Mouse (Mus musculus) myocyte (in vitro differentiated cells): ENCODE results near the gene Lrch4. TPM values are rescaled to one million over a fixed set of nuclear protein-coding genes. Genes with fewer than 3 reads are reported as not detected.
A peak's percentile ranks its signal among the peaks of the same experiment; 100 is the strongest.

Experiments
- H3K27me3 ChIP-seq: one replicate; pipeline ENCODE4 v1.6.1; 2011; ENCODE audit not compliant: control insufficient read depth, insufficient read depth, insufficient read length
- H3K36me3 ChIP-seq: one replicate; pipeline ENCODE4 v1.6.1; 2011; ENCODE audit not compliant: control insufficient read depth, insufficient read depth
- H3K4me2 ChIP-seq: one replicate; pipeline ENCODE4 v1.6.1; 2011; ENCODE audit warnings: low read depth, control low read depth
- H3K4me3 ChIP-seq: one replicate; pipeline ENCODE4 v1.5.1; 2011; ENCODE audit warnings: mild to moderate bottlenecking, control low read depth, moderate library complexity
- H3K79me2 ChIP-seq: one replicate; pipeline ENCODE4 v1.6.1; 2011; ENCODE audit not compliant: control insufficient read depth, insufficient read depth
- H3ac ChIP-seq: one replicate; pipeline ENCODE4 v1.6.1; 2011; ENCODE audit not compliant: control insufficient read depth, insufficient read length
- CEBPB ChIP-seq: IDR thresholded peaks from 2 replicates; pipeline ENCODE4 v1.6.1; 2011; ENCODE audit warnings: mild to moderate bottlenecking, moderate library complexity; ENCODE audit not compliant: poor library complexity, insufficient read depth, severe bottlenecking
- E2F4 ChIP-seq: IDR thresholded peaks from one replicate; pipeline ENCODE4 v1.6.1; 2011; ENCODE audit warnings: mild to moderate bottlenecking, control low read depth, moderate library complexity; ENCODE audit not compliant: insufficient read depth
- MAX ChIP-seq: IDR thresholded peaks from one replicate; pipeline ENCODE4 v1.6.1; 2011; ENCODE audit warnings: low read depth, mild to moderate bottlenecking, control low read depth
- MYOD1 ChIP-seq, 3 experiments: IDR thresholded peaks; one replicate each; pipeline ENCODE4 v1.6.1; 2011; ENCODE audit warnings: control low read depth in 2 of 3, low read depth in 2 of 3, mild to moderate bottlenecking in 2 of 3, moderate library complexity in 1 of 3; ENCODE audit not compliant: insufficient read length in 2 of 3, control insufficient read depth in 1 of 3
- MYOG ChIP-seq, 3 experiments: IDR thresholded peaks; one replicate each; pipeline ENCODE4 v1.6.1; 2011; ENCODE audit warnings: control low read depth in 2 of 3, low read depth in 2 of 3, mild to moderate bottlenecking in 2 of 3; ENCODE audit not compliant: insufficient read length in 2 of 3, control insufficient read depth in 1 of 3, insufficient read depth in 1 of 3
- POLR2A ChIP-seq: IDR thresholded peaks from one replicate; pipeline ENCODE4 v1.6.1; 2011; ENCODE audit warnings: low read depth, mild to moderate bottlenecking, control low read depth, moderate library complexity; ENCODE audit not compliant: insufficient read length
- POLR2AphosphoS2 ChIP-seq: IDR thresholded peaks from one replicate; pipeline ENCODE4 v1.6.1; 2011; ENCODE audit warnings: low read depth, control low read depth; ENCODE audit not compliant: insufficient read length
- REST ChIP-seq: IDR thresholded peaks from one replicate; pipeline ENCODE4 v1.6.1; 2011; ENCODE audit warnings: mild to moderate bottlenecking, control low read depth, moderate library complexity; ENCODE audit not compliant: insufficient read depth, insufficient read length
- SRF ChIP-seq: IDR thresholded peaks from one replicate; pipeline ENCODE4 v1.6.1; 2011; ENCODE audit warnings: low read depth; ENCODE audit not compliant: control insufficient read depth, insufficient read length
- TCF12 ChIP-seq: IDR thresholded peaks from one replicate; pipeline ENCODE4 v1.6.1; 2011; ENCODE audit warnings: mild to moderate bottlenecking, control low read depth; ENCODE audit not compliant: poor library complexity, insufficient read depth, severe bottlenecking
- TCF3 ChIP-seq: IDR thresholded peaks from one replicate; pipeline ENCODE4 v1.6.1; 2011; ENCODE audit warnings: low read depth, control low read depth; ENCODE audit not compliant: insufficient read length
- USF1 ChIP-seq: IDR thresholded peaks from one replicate; pipeline ENCODE4 v1.6.1; 2011; ENCODE audit warnings: low read depth, mild to moderate bottlenecking, control low read depth, moderate library complexity
- polyA plus RNA-seq: library from polyadenylated mRNA; unstranded; fragments of >200 nt; fragmentation: generic; extraction: Trizol; gene quantifications from one replicate; pipeline ENCODE4 v1.2.1, GENCODE M21; 2012; ENCODE audit warnings: missing spikeins

The Lrch4 gene
- polyA plus RNA-seq, 1 experiment: 29.1 TPM

DNA sequence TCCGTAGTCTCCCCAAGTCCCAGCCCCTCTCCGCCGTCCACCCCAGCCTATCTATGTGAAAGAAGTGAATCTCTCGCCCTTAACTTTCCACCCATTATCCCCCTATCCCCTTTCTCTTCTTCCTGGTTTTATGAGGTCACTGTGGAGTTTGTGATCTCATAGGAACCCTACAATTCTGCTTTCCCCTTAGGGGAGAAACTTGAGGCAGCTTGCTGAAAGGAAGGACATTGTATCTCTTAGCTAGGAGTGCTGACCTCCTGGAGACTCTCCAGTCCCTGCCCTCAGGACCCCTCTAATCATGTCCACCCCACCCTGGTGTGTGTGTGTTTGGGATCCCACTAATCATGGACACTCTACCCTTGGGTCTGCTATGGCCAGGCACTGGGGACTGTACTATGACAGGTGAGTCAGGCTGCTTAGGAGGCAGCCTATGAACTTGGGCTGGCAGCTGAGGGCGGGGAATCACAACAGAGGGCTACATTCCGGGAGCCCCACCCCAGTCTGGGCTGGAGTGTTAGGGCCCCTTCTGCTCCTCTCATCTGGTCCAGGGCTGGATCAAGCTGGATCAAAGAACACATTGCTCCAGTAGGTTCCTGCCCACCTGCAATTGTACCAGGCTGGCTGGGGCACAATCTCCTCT is 1.1 kb downstream of the Lrch4 start:
- Histone ChIP-seq H3K27me3 (no peaks in the 10 kb centered on the region), H3K36me3 (peaks cover 13% of the 10 kb centered on the region), H3ac (peak overlapping the region; percentile 21), H3K4me2 (peak overlapping the region; percentile 99), H3K4me3 (peak overlapping the region; percentile 82), H3K79me2 (peaks cover 37% of the 10 kb centered on the region)
- no peak for TF ChIP-seq SRF
- TF ChIP-seq POLR2AphosphoS2: peak; percentile 10
- TF ChIP-seq E2F4: no peak
- TF ChIP-seq REST: no peak
- TF ChIP-seq TCF12: no peak
- peak in 1 of 3 experiments; percentile 47 for TF ChIP-seq MYOG (IDR thresholded peaks at IDR 0.05; ENCODE audit: control insufficient read depth in 1 of 3, insufficient read depth in 1 of 3, insufficient read length in 2 of 3, low read depth in 2 of 3)
- no peak for TF ChIP-seq TCF3
- no peak for TF ChIP-seq CEBPB
- TF ChIP-seq POLR2A: no peak
- no peak for TF ChIP-seq MAX
- no peak for TF ChIP-seq USF1
- peak in 2 of 3 experiments; percentile 23 to 55 for TF ChIP-seq MYOD1 (IDR thresholded peaks at IDR 0.05; ENCODE audit: control insufficient read depth in 1 of 3, insufficient read length in 2 of 3, low read depth in 2 of 3)

DNA sequence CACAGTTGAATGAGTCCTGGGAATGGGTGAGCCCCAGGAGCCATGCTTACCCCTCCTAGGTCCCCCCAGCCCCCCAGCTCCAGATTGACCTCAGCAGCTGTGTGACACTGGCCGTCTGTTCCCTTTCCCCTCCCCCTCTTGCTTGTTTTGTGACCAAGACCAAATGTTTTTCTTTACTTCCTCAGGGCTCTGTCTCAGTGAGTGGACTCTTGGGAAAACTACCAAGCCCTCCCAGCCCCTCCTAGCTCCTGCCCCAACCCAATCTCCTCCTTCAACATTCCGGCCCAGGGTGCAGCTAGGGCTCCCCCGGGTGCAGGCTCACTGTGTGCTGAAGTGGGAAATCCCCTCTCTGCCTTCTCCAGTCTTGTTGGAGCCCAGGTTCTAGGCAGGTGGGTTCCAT is 1.7 kb downstream of the Lrch4 start:
- H3K4me2 ChIP-seq: peak overlapping the region; percentile 99
- H3K36me3 ChIP-seq: peaks cover 18% of the 10 kb centered on the region
- H3K79me2 ChIP-seq: peaks cover 37% of the 10 kb centered on the region
- TF ChIP-seq REST: no peak
- no peak for TF ChIP-seq SRF
- TF ChIP-seq USF1: no peak
- no peak for TF ChIP-seq POLR2A
- peak in 2 of 3 experiments; percentile 77 to 83 for TF ChIP-seq MYOD1 (IDR thresholded peaks at IDR 0.05; ENCODE audit: control insufficient read depth in 1 of 3, insufficient read length in 2 of 3, low read depth in 2 of 3)
- TF ChIP-seq MAX: no peak
- TF ChIP-seq POLR2AphosphoS2: no peak
- TF ChIP-seq TCF12: no peak
- TF ChIP-seq TCF3: no peak
- peak in 1 of 3 experiments; percentile 27 for TF ChIP-seq MYOG (IDR thresholded peaks at IDR 0.05; ENCODE audit: control insufficient read depth in 1 of 3, insufficient read depth in 1 of 3, insufficient read length in 2 of 3, low read depth in 2 of 3)
- no peak for TF ChIP-seq E2F4
- no peaks in the 10 kb centered on the region for H3K27me3 ChIP-seq
- H3K4me3 ChIP-seq: peak overlapping the region; percentile 82
- H3ac ChIP-seq: no peak overlapping the region

DNA sequence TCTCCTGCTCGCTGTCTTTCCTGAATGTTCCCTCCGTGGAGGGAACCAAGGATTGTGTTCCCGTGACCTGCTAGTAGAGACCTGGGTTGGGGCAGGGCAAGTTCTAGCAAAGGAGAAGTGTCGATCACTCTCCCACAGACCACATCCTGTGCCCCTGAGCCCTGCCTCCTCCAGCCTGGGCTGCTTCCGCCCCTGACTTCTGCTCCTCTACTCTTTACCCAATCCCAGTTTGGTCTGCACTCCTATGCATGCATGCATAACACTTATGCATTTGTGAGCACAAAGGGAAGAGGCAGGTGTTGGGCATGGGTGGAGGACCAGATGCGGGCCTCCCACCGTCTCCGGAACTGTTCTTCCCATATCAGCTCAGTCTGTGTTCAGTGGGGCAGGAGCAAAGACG is 2.2 kb downstream of the Lrch4 start:
- Histone ChIP-seq H3ac (no peak overlapping the region), H3K4me3 (peak overlapping the region; percentile 82), H3K79me2 (peaks cover 37% of the 10 kb centered on the region)

DNA sequence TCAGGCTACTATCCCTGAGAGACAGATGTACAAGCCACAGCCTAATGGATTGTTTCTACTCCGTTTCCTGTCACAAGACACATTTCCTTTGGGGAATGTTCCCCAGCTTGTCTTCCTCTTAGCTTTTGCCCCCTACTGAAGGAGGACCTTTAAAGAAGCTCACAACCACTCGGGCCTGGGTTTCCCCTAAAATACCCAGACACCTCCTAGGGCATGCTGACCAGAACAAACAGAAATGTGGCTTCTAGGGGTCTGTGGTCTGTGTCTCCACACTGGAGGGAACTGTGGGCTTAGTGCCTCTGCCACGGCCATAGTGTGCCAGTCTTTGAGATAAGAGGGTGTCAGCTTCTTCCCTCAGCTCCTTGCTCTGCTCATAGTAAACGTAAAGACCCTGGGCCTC is 2.7 kb downstream of the Lrch4 start:
- peaks cover 19% of the 10 kb centered on the region for H3K36me3 ChIP-seq
- H3K79me2 ChIP-seq: peaks cover 37% of the 10 kb centered on the region
- no peaks in the 10 kb centered on the region for H3K27me3 ChIP-seq
- peak overlapping the region; percentile 99 for H3K4me2 ChIP-seq
- no peak overlapping the region for H3ac ChIP-seq
- TF ChIP-seq TCF12 (no peak), REST (no peak), CEBPB (no peak), SRF (no peak), POLR2AphosphoS2 (no peak), TCF3 (no peak), E2F4 (no peak), MYOD1 (IDR thresholded peaks at IDR 0.05; ENCODE audit: control insufficient read depth in 1 of 3, insufficient read length in 2 of 3, low read depth in 2 of 3) (no peak), POLR2A (no peak), MAX (no peak), MYOG (IDR thresholded peaks at IDR 0.05; ENCODE audit: control insufficient read depth in 1 of 3, insufficient read depth in 1 of 3, insufficient read length in 2 of 3, low read depth in 2 of 3) (no peak)
- peak overlapping the region; percentile 82 for H3K4me3 ChIP-seq

More for the DNA sequence above, 2.2 kb downstream of the Lrch4 start:
- peak overlapping the region; percentile 99 for H3K4me2 ChIP-seq
- H3K36me3 ChIP-seq: peaks cover 19% of the 10 kb centered on the region
- TF ChIP-seq USF1 (no peak), POLR2A (peak; percentile 6), MYOD1 (IDR thresholded peaks at IDR 0.05; ENCODE audit: control insufficient read depth in 1 of 3, insufficient read length in 2 of 3, low read depth in 2 of 3) (peak in 1 of 3 experiments; percentile 34), E2F4 (no peak), MAX (no peak)
- H3K27me3 ChIP-seq: no peaks in the 10 kb centered on the region
